Mouse (Mus musculus): Measurements from ENCODE around the gene Ambra1. TPM values are rescaled to one million over a fixed set of nuclear protein-coding genes. Genes with fewer than 3 reads are reported as not detected.

Ambra1 gene
- total and polyA plus RNA-seq, 3 experiments = 15.8 to 27.1 (median 21.9) TPM

GRCm38 (mm10) chr2:91944170-91944950 is 214.4 kb downstream of the Ambra1 start:
- H3K9ac ChIP-seq (ENCODE audit: insufficient read depth, low read depth) = no peak overlapping the region
- peaks cover 23 to 50% of the 10 kb centered on the region in 2 experiments for H3K4me1 ChIP-seq (ENCODE audit: control insufficient read depth in 1 of 2, insufficient read depth in 2 of 2)
- no peaks in the 10 kb centered on the region for H3K9me3 ChIP-seq (replicated peaks; ENCODE audit: low read length)
- no peaks in the 10 kb centered on the region for H3K27me3 ChIP-seq (replicated peaks)
- dilution Hi-C loops (cut with MboI; ENCODE audit: extremely low pct_ligation_motif_present, extremely low pct_unique_long_range_greater_than_20kb, low sequenced_read_pairs) (no loop called here), in situ Hi-C loops (cut with MboI; ENCODE audit: low pct_ligation_motif_present, low pct_unique_long_range_greater_than_20kb, low sequenced_read_pairs) (loop anchor here (5.0 kb wide), 1 partner anchor 43 kb away; no protein-coding TSS in a partner anchor)
- peak; percentile 69 for DNase-seq (ENCODE audit: extremely low read depth)
- no peak overlapping the region for H3K4me2 ChIP-seq (ENCODE audit: insufficient read depth, low read depth, poor library complexity, severe bottlenecking)
- TF ChIP-seq RAD21 (IDR thresholded peaks at IDR 0.05; ENCODE audit: low read depth, low read length) (peak; percentile 75), CTCF (conservative IDR thresholded peaks at IDR 0.05 in 1 of 2, IDR thresholded peaks at IDR 0.05 in 1 of 2; ENCODE audit: low read depth in 2 of 2, low read length in 2 of 2) (peak; percentile 67 to 88), USF2 (conservative IDR thresholded peaks at IDR 0.05; ENCODE audit: low read depth, low read length) (no peak), NELFE (IDR thresholded peaks at IDR 0.05; ENCODE audit: low read depth, low read length) (no peak), SMC3 (IDR thresholded peaks at IDR 0.05; ENCODE audit: low read depth, low read length) (peak; percentile 88)
- H3K79me2 ChIP-seq (replicated peaks; ENCODE audit: control insufficient read depth, extremely low read depth, insufficient read depth, poor library complexity, severe bottlenecking) = peaks cover 10% of the 10 kb centered on the region
- no peak overlapping the region for H3K27ac ChIP-seq (ENCODE audit: insufficient read depth, low read depth)
- H3K4me3 ChIP-seq (replicated peaks in 1 of 3; ENCODE audit: low read depth in 2 of 3, low read length in 2 of 3, poor library complexity in 1 of 3) = no peak overlapping the region
- H3K36me3 ChIP-seq (replicated peaks in 1 of 2; ENCODE audit: control insufficient read depth in 1 of 2, insufficient read depth in 1 of 2, low read length in 1 of 2) = peaks cover 33 to 80% of the 10 kb centered on the region in 2 experiments

GRCm38 (mm10) chr2:91945483-91945882 is 215.5 kb downstream of the Ambra1 start, which contains the start of gene Gm9821:
Gene Gm9821, plus strand, starts transcription at chr2:91945703.
- TF ChIP-seq MAX (IDR thresholded peaks at IDR 0.05; ENCODE audit: low read length) = no peak
- no peak for TF ChIP-seq HCFC1 (IDR thresholded peaks at IDR 0.05; ENCODE audit: low read depth, low read length)
- TF ChIP-seq CHD1 (IDR thresholded peaks at IDR 0.05; ENCODE audit: low read depth, low read length) = no peak
- TF ChIP-seq TCF12 (IDR thresholded peaks at IDR 0.05; ENCODE audit: low read depth, low read length) = no peak
- no peak for TF ChIP-seq USF1 (IDR thresholded peaks at IDR 0.05; ENCODE audit: low read depth, low read length)
- TF ChIP-seq PAX5 (IDR thresholded peaks at IDR 0.05; ENCODE audit: low read length) = no peak
- no peak for TF ChIP-seq KAT2A (IDR thresholded peaks at IDR 0.05; ENCODE audit: insufficient replicate concordance, low read length)
- no peak for TF ChIP-seq SMC3 (IDR thresholded peaks at IDR 0.05; ENCODE audit: low read depth, low read length)
- TF ChIP-seq CHD2 (IDR thresholded peaks at IDR 0.05; ENCODE audit: low read length) = no peak
- no peak for TF ChIP-seq NELFE (IDR thresholded peaks at IDR 0.05; ENCODE audit: low read depth, low read length)
- TF ChIP-seq ZNF384 (IDR thresholded peaks at IDR 0.05; ENCODE audit: low read depth, low read length) = no peak
- TF ChIP-seq MAFK (IDR thresholded peaks at IDR 0.05; ENCODE audit: insufficient replicate concordance, low read length) = no peak
- TF ChIP-seq JUN (IDR thresholded peaks at IDR 0.05; ENCODE audit: insufficient read depth, low read depth, low read length) = no peak
- TF ChIP-seq ELF1 (IDR thresholded peaks at IDR 0.05; ENCODE audit: low read depth, low read length) = no peak
- TF ChIP-seq POLR2AphosphoS2 (IDR thresholded peaks at IDR 0.05; ENCODE audit: low read depth, low read length) = no peak
- TF ChIP-seq ZC3H11A (IDR thresholded peaks at IDR 0.05; ENCODE audit: low read depth, low read length) = no peak
- TF ChIP-seq JUND (conservative IDR thresholded peaks at IDR 0.05; ENCODE audit: low read depth, low read length) = no peak
- no peak within 1 kb of the TSS for H3K9ac ChIP-seq (ENCODE audit: insufficient read depth, low read depth)
- no peak within 1 kb of the TSS for H3K4me2 ChIP-seq (ENCODE audit: insufficient read depth, low read depth, poor library complexity, severe bottlenecking)
- H3K27ac ChIP-seq (ENCODE audit: insufficient read depth, low read depth) = no peak within 1 kb of the TSS
- H3K9me3 ChIP-seq (replicated peaks; ENCODE audit: low read length) = no peaks in the 10 kb centered on the region
- peaks cover 29 to 58% of the 10 kb centered on the region in 2 experiments for H3K4me1 ChIP-seq (ENCODE audit: control insufficient read depth in 1 of 2, insufficient read depth in 2 of 2)
- H3K36me3 ChIP-seq (replicated peaks in 1 of 2; ENCODE audit: control insufficient read depth in 1 of 2, insufficient read depth in 1 of 2, low read length in 1 of 2) = peaks cover 22 to 69% of the 10 kb centered on the region in 2 experiments
- no peaks in the 10 kb centered on the region for H3K27me3 ChIP-seq (replicated peaks)
- in situ Hi-C loops (cut with MboI; ENCODE audit: low pct_ligation_motif_present, low pct_unique_long_range_greater_than_20kb, low sequenced_read_pairs) (no loop called here), dilution Hi-C loops (cut with MboI; ENCODE audit: extremely low pct_ligation_motif_present, extremely low pct_unique_long_range_greater_than_20kb, low sequenced_read_pairs) (no loop called here)
- DNase-seq (ENCODE audit: extremely low read depth) = no peak
- peaks cover 16% of the 10 kb centered on the region for H3K79me2 ChIP-seq (replicated peaks; ENCODE audit: control insufficient read depth, extremely low read depth, insufficient read depth, poor library complexity, severe bottlenecking)
- H3K4me3 ChIP-seq (replicated peaks in 1 of 3; ENCODE audit: low read depth in 2 of 3, low read length in 2 of 3, poor library complexity in 1 of 3) = no peak within 1 kb of the TSS
